Mouse (Mus musculus): Measurements from ENCODE around the gene Smyd2.

Smyd2 gene

GRCm38 (mm10) chr1:189917126-189917500 is 5.0 kb downstream of the Smyd2 start:
- DNase-seq, result no peak

GRCm38 (mm10) chr1:189916422-189917125 is 5.6 kb downstream of the Smyd2 start:
- no peak for DNase-seq

- DNase-seq, result no peak
Observed at GRCm38 (mm10) chr1:189913093-189913760, 8.9 kb downstream of the Smyd2 start.

DNA sequence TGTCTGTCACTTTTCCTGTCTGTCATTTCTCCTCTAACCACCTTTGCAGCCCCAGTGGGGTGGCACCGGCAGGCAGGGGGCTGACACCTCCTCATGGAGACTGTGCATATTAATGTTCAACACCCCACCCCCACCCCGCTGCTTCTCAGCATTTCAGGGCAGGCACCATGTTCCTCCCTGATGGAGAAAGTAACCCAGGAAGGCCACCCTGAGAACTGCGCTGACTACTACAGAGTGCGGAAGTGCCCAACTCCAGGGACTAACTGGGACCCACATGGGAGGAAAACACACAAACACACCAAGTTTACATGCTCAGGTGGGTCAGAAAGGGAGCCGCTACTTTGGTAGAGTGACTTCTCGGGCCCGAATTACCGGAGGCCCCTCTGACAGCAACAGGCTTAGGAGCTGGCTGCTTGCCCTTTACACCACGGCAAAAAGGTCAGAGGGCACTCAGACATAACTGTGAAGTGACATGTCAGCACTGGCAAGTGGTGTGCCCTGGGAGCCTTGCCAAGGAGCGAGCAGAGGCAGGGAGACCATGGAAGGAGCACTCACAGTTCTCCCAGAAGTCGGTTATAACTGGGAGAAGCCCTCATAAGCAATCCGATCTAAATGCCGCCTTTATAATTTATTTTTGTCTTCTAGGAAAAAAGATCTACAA is 11.3 kb downstream of the Smyd2 start:
- peak; percentile 75 to 83 for DNase-seq

GRCm38 (mm10) chr1:189903169-189903568 is 19.0 kb downstream of the Smyd2 start:
- no peak for DNase-seq

DNA sequence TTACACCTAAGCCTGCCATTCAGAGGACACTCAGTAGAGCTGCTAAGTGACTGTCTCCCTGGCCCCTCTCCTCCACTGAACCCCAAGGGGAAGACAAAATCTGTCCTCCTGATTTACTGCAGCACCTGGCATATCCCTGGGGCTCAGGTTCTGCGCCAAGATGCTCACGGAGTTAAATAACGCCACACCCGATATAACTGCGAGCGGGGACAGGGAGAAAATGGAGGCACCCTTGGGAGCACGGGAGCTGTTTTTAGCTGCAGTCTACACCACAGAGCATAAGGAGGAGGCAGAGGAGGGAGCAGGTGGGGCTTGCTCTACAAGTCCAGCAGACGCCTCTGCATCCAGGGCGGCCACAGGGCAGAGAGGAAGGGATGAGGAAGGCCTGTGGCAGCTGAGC is 19.8 kb downstream of the Smyd2 start:
- no peak for DNase-seq

GRCm38 (mm10) chr1:189899526-189899925 is 22.6 kb downstream of the Smyd2 start:
- DNase-seq, result no peak

DNA sequence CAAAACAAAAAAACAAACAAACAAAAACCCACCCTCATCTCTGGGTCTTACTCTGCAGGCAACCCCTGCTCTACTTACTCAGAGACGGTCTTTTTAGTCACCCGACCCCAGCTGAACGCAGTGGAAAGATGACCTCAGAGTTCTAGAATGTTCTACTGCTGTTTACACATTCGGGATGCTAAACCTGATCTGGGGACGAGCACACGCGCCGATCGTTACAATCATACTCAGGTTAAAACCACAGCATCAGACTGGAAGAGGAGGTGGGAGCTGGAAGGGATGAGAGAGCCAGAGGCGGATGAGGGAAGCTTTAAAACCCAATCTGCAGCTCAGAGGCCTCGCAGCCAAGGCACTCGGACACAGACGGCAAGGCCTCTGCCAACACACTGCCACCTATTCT is 23.5 kb downstream of the Smyd2 start:
- DNase-seq, result no peak

DNA sequence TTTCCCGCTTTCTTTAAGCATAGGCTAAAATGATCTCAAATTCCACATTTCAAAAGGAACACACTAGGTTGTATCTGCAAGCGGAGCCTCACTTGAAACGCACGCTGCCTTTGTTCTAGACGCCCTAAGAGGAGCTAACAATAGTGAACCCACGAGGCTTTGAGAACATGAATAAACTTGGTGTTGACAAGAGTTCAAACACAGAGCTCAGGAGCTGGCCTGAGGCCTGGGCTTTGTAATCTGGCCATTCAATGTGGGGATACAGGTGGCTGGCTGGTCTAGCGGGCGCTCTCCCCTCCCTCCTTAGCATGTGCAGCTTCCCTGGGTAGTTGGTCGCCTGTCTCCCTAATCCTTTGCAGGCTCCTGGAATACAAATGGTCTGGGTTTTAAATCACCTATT is 24.3 kb downstream of the Smyd2 start:
- DNase-seq, result no peak

DNA sequence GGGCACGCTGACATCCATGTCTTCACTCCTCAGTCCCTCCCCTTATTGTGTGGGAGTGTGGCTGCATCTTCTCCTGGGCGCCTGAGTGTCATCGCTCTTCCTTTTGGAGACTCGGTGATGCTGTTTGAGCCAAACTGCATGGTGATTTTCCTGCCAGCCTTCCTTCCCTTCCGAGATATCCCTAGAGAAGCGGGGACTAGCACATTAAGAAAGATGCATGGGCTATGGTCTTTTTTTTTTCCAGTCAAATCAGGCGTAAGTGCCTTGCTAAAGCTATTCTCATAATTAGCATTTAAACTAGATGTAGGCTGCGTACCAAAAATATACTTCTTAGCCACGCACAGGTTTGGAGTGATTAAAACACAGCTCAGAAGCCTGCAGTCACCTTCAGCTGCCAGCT is 28.0 kb downstream of the Smyd2 start:
- DNase-seq, result no peak

- no peak for DNase-seq
Observed at GRCm38 (mm10) chr1:189888749-189889148, 33.4 kb downstream of the Smyd2 start.

GRCm38 (mm10) chr1:189887518-189887917 is 34.6 kb downstream of the Smyd2 start:
- DNase-seq, result peak; percentile 55 to 72

DNA sequence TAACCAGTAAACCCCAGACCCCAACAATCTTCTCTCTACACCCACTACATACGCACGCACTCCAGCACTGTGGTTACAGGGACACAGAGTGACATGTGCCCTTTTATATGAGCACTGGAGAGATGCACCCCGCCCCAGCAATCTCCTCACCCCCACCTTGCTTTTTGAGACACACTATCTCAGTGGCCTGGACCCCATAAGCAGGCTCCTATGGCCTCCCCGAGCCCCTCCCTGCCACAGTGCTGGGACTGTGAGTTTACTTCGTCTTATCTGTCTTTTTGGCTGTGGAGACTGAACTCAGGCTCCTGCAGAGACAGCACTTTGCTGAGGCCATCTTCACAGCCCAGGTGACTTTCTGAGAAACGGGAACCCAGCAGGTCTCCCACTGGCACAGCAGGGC is 36.2 kb downstream of the Smyd2 start:
- DNase-seq, result no peak

DNA sequence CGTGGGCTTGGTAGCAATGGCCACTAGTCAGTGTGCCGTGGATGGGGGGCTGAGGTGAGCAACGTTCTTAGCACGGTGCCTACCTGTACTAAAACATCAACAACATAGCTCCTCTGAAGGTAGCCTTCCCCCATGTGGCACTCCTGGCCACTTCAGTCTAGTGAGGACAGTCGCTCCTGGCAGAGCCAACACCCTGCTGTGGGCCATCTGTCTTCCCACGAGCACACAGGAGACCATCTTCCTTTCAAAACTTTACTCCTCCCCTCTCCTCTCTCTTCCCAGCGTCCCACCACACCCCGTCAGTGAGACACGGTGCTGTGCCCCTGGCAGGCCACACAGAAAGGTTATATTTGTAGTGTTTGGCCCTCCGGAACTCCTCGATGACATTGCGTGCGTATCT is 37.2 kb downstream of the Smyd2 start:
- no peak for DNase-seq

GRCm38 (mm10) chr1:189883531-189884170 is 38.5 kb downstream of the Smyd2 start:
- peak; percentile 41 to 61 for DNase-seq

DNA sequence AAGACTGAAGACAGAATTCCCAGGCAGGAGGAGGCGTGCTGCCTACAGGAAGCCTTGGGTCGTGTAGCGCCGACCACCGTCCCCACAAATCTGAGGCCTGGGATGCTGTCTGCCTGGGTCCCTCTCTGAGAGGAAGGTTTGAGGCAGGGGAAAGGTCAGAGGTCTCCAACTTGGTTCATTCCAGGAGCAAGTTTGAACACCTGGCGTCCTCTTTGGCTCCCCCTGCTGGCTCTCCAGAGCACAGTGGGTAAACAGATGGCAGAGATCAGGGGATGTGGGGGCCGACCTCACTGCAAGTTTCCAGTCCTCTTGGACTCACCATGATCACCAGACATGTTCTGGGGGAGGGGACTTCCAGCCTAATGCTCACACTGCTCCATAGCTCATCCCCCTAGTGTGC is 39.3 kb downstream of the Smyd2 start:
- peak in 1 of 2 experiments; percentile 50 for DNase-seq

GRCm38 (mm10) chr1:189880745-189881144 is 41.4 kb downstream of the Smyd2 start:
- no peak for DNase-seq

DNA sequence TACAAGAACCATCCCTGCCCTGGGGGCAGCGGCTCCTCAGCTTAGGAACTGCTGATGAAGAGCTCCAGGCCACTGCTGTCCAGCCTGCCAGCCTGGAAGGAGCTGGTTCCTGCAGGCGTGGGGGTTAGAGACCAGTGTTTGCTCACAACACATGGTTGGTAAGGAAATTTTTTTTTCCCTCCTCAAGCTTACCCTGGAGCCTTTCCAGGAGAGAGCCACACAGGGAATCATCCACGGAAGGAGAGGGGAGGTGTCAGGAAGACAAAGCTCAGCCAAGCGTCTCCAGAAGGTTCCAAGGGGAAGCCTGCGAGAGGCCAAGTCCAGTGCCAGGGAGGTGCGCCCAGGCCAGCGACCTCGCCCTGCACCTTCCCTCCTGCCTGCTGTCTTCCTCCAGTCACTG is 42.2 kb downstream of the Smyd2 start:
- DNase-seq, result peak; percentile 74 to 80

DNA sequence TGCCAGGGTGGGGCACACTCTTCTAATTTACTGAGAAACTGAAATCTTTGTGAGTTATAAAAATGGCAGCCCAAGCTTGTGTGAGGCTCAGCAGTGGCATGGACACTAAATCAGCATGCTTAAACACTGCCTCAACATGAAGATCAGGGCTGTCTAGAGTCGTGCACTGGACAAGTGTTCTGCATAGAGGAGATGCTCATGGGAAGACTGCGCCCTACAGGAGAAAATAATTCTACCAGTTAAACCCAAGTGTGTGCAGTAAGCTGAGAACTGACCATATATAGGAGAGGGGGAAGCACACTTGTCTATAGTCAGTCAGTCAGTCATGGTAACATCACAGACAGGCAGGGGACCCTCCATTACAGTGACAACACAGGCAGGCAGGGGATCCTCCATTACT is 43.0 kb downstream of the Smyd2 start:
- DNase-seq, result no peak

- peak in 1 of 2 experiments; percentile 34 for DNase-seq
Observed at GRCm38 (mm10) chr1:189876162-189876561, 46.0 kb downstream of the Smyd2 start.

DNA sequence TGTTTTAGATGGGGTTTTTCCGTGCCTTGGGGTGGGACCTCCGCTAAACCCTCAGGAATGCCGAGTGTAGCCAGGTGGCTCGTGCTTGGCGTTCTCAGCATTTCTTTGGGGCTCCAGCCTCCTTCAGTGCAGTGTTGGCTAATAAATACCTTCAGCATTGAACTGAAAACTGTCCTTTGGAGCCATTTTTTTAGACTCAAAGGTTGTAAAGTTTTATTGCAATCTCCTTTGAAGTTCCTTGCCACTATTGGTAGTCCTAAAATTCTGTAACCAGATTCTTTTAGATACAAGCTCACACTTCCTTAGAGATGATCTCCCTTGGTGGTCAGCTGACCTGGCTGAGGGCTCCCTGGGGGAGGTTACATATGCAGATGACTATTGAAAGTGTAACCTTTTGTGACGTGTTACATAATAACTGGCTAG is 46.7 kb downstream of the Smyd2 start:
- DNase-seq, result peak; percentile 62 to 66

- DNase-seq, result no peak
Observed at GRCm38 (mm10) chr1:189873591-189873990, 48.6 kb downstream of the Smyd2 start.

DNA sequence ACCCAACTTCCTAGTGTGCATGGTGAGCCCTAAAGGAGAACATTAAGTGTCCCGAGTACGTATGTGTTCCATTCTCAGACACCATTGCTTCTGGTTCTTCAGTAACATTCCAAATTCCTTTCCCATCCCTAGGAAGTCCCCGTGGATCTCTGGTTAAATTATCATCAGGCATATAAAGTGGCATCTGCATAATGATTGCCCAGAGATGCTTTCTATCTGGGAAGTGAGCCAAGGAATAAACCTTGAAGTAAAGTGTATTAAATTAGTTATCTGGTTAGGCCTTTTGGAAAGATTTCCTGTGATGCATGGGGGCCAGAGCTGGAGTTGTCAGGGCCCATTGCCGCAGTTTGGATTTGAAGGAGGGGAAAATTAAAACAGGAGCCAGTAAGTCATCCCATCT is 50.1 kb downstream of the Smyd2 start:
- DNase-seq, result no peak

DNA sequence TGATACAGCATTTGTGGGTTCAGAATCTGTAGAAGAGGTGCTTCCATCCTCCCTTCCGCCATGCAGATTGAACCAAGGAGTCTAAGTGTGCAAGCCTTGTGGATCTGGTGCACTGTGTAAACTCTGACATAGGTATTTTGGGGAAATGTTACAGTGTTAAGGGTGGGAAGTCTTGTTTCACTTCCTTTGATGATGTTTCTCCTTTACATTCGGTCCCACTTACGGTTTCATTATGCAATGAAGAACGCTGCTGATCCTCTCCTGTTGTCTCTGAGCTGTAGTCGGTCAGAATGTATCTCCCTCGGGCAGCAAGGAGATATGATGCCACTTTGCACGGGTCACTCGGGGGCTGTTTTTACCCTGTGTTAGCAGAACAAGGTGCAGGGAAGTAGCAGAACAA is 50.5 kb downstream of the Smyd2 start:
- no peak for DNase-seq
